10 mouse cellular contexts compared by ENCODE assay signal in the genomic region with DNA sequence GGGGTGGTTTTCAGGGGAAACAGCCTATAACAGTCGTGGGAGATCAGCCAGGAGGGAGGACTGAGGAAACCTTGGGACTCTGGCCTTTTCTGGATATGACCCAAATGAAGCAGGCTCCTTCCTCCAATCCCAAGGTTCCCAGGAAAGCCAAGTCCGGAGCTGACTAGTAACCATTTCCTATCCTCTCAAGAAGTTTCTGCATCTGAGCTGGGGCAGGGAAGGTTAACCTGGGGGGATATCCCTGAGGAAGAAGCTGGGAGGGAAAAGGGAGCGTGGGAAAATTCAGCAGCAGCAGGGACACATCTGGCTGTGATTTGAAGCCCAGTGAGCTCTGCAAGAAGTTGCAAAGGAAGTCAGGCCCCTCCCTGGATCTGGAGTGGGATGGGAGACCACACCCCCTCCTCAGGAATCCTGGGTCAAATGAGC. TPM values are rescaled to one million over a fixed set of nuclear protein-coding genes. Genes with fewer than 3 reads are reported as not detected.
DNase-seq lines count a peak whose midpoint lies in the region; ATAC-seq and TF ChIP-seq lines count a peak whose summit lies in the region.
"Had no signal": no experiment of that assay in that cellular context is flagged by ENCODE, and none has a peak within 500 bp of the region (broad histone marks: within the 10 kb centered on the region; RNA-seq: fewer than 3 reads in every experiment).

No protein-coding gene starts in this region.

- DNase-seq in adrenal gland, adult (ENCODE audit: inconsistent age in 2 of 2, low spot score in 1 of 2) = peak; percentile 37 to 77
- DNase-seq in adrenal gland, adult 8-10 months = no peak
- DNase-seq in left cerebral cortex, adult 2 months (ENCODE audit: extremely low spot score in 1 of 2, low spot score in 2 of 2) = no peak
- DNase-seq in left cerebral cortex, adult 8-10 months (ENCODE audit: low spot score in 2 of 2) = no peak
- DNase-seq in layer of hippocampus, adult 9-11 months = no peak
- DNase-seq: cerebellum, postnatal 14 days; thymus, postnatal 4 days had no signal

- peaks cover 32% of the 10 kb centered on the region for H3K4me1 ChIP-seq in embryonic fibroblast, embryonic 13.5 days (ENCODE audit: control insufficient read depth, insufficient read depth, low read length)
- H3K4me1 ChIP-seq in kidney, embryonic 16.5 days (ENCODE audit: insufficient read depth, low read length) = peaks cover 48% of the 10 kb centered on the region

- no peak for ATAC-seq in kidney, embryonic 16.5 days (ENCODE audit: low FRiP score, low TSS enrichment)
- ATAC-seq in cerebellum, adult (ENCODE audit: insufficient number of reproducible peaks, low FRiP score, low TSS enrichment) = no peak

- peaks cover 24% of the 10 kb centered on the region for H3K36me3 ChIP-seq in kidney, embryonic 16.5 days (ENCODE audit: insufficient read depth, low read length)

- H3K4me2 ChIP-seq in kidney, embryonic 16.5 days (replicated peaks; ENCODE audit: low read depth, low read length) = 0 out of 2 replicates have a peak overlapping the region, but pooled peaks have one; percentile 10

- no peak overlapping the region for H3K4me3 ChIP-seq in left cerebral cortex, adult 2 months
- no peak overlapping the region for H3K4me3 ChIP-seq in embryonic fibroblast, embryonic 13.5 days (ENCODE audit: insufficient read depth, low read length)
- H3K4me3 ChIP-seq in kidney, embryonic 16.5 days (ENCODE audit: low read length) = no peak overlapping the region

- WGBS in kidney, embryonic 16.5 days = 60% methylated on average over 3 of the region's 3 CpGs

- TF ChIP-seq CTCF in left cerebral cortex, adult 2 months (IDR thresholded peaks at IDR 0.05) = no peak
- TF ChIP-seq CTCF in embryonic fibroblast, embryonic 13.5 days (IDR thresholded peaks at IDR 0.05; ENCODE audit: borderline replicate concordance, insufficient read depth, low read length) = no peak

- no peaks in the 10 kb centered on the region for H3K9me3 ChIP-seq in kidney, embryonic 16.5 days (ENCODE audit: low read length)

- no peaks in the 10 kb centered on the region for H3K27me3 ChIP-seq in kidney, embryonic 16.5 days (ENCODE audit: insufficient read depth, low read length)

- no peak overlapping the region for H3K9ac ChIP-seq in kidney, embryonic 16.5 days (replicated peaks; ENCODE audit: low read length)

- peak overlapping the region; percentile 7 for H3K27ac ChIP-seq in left cerebral cortex, adult 2 months
- H3K27ac ChIP-seq in embryonic fibroblast, embryonic 13.5 days (ENCODE audit: insufficient read depth, low read length) = peak overlapping the region; percentile 83
- H3K27ac ChIP-seq in kidney, embryonic 16.5 days (ENCODE audit: low read length) = peak overlapping the region; percentile 76

- intact Hi-C loops in left cerebral cortex, adult 2 months (cut with DNase I) = no loop called here

- no peak for TF ChIP-seq POLR2A in embryonic fibroblast, embryonic 13.5 days (IDR thresholded peaks at IDR 0.05; ENCODE audit: low read depth, low read length)

RNA-seq across cellular contexts. Expression of a gene that starts 1.9 kb away (rescaled TPM):
- total RNA-seq in adrenal gland, adult 8-10 months (2022) = 10 to 100 TPM in 3 of 4 experiments, 1 to 10 TPM in 1; 9.5 to 23.2 (median 15.7) TPM
- 1 to 10 TPM; 6.5 to 7.4 TPM for total RNA-seq in left cerebral cortex, adult 2 months (2021)
- total RNA-seq in left cerebral cortex, adult 8-10 months (2022) = 10 to 100 TPM in 2 of 4 experiments, 1 to 10 TPM in 2; 5.0 to 12.3 (median 8.9) TPM
- polyA plus RNA-seq in embryonic fibroblast, embryonic 13.5 days (2011; ENCODE audit: insufficient read length, low read depth, missing spikeins) = 5.5 and 7.7 TPM in 2 replicates
- 17.7 and 20.5 TPM in 2 replicates for polyA plus RNA-seq in kidney, embryonic 16.5 days (2015; fragmentation: Nextera tagmentation; extraction: Ambion mirVana)

RNA-seq across cellular contexts. Expression of a gene that starts 3.1 kb away (rescaled TPM):
- total RNA-seq in adrenal gland, adult 8-10 months (2022) = 100 to 1,000 TPM; 137 to 192 (median 168) TPM
- total RNA-seq in left cerebral cortex, adult 2 months (2021) = 10 to 100 TPM; 78.8 to 80.8 TPM
- total RNA-seq in left cerebral cortex, adult 8-10 months (2022) = 100 to 1,000 TPM in 1 of 4 experiments, 10 to 100 TPM in 3; 83.3 to 106 (median 89.5) TPM
- polyA plus RNA-seq in embryonic fibroblast, embryonic 13.5 days (2011; ENCODE audit: insufficient read length, low read depth, missing spikeins) = 80.5 and 91.4 TPM in 2 replicates
- polyA plus RNA-seq in kidney, embryonic 16.5 days (2015; fragmentation: Nextera tagmentation; extraction: Ambion mirVana) = 227 and 234 TPM in 2 replicates

RNA-seq across cellular contexts. Expression of a gene that starts 12.9 kb away (rescaled TPM):
- total RNA-seq in adrenal gland, adult 8-10 months (2022) = 10 to 100 TPM in 2 of 4 experiments, 1 to 10 TPM in 2; 9.6 to 27.4 (median 11.8) TPM
- 10 to 100 TPM; 13.2 to 16.3 TPM for total RNA-seq in left cerebral cortex, adult 2 months (2021)
- total RNA-seq in left cerebral cortex, adult 8-10 months (2022) = 10 to 100 TPM; 12.6 to 15.5 (median 13.9) TPM
- 16.9 and 22.1 TPM in 2 replicates for polyA plus RNA-seq in embryonic fibroblast, embryonic 13.5 days (2011; ENCODE audit: insufficient read length, low read depth, missing spikeins)
- polyA plus RNA-seq in kidney, embryonic 16.5 days (2015; fragmentation: Nextera tagmentation; extraction: Ambion mirVana) = 3.9 and 4.0 TPM in 2 replicates

RNA-seq across cellular contexts. Expression of a gene that starts 20.0 kb away (rescaled TPM):
- total RNA-seq in adrenal gland, adult 8-10 months (2022) = 100 to 1,000 TPM; 313 to 472 (median 396) TPM
- total RNA-seq in left cerebral cortex, adult 2 months (2021) = 10 to 100 TPM; 63.7 to 73.3 TPM
- 100 to 1,000 TPM in 2 of 4 experiments, 10 to 100 TPM in 2; 67.2 to 139 (median 94.1) TPM for total RNA-seq in left cerebral cortex, adult 8-10 months (2022)
- polyA plus RNA-seq in embryonic fibroblast, embryonic 13.5 days (2011; ENCODE audit: insufficient read length, low read depth, missing spikeins) = 686 and 779 TPM in 2 replicates
- 775 and 850 TPM in 2 replicates for polyA plus RNA-seq in kidney, embryonic 16.5 days (2015; fragmentation: Nextera tagmentation; extraction: Ambion mirVana)

RNA-seq across cellular contexts. Expression of a gene that starts 29.2 kb away (rescaled TPM):
- 1 to 10 TPM; 2.0 to 2.9 (median 2.3) TPM for total RNA-seq in adrenal gland, adult 8-10 months (2022)
- 10 to 100 TPM; 13.1 to 15.3 TPM for total RNA-seq in left cerebral cortex, adult 2 months (2021)
- 10 to 100 TPM; 13.3 to 15.2 (median 13.9) TPM for total RNA-seq in left cerebral cortex, adult 8-10 months (2022)
- polyA plus RNA-seq in embryonic fibroblast, embryonic 13.5 days (2011; ENCODE audit: insufficient read length, low read depth, missing spikeins) = 16.3 and 19.4 TPM in 2 replicates
- 6.8 and 7.8 TPM in 2 replicates for polyA plus RNA-seq in kidney, embryonic 16.5 days (2015; fragmentation: Nextera tagmentation; extraction: Ambion mirVana)

Comparison
In these comparisons a context has a peak if more than half of its experiments do, and no peak if none do; other contexts are left out.
1. DNase-seq: peak in adrenal gland, adult (2 of 2); none in adrenal gland, adult 8-10 months (single experiment), left cerebral cortex, adult 2 months (0 of 2), left cerebral cortex, adult 8-10 months (0 of 2) and layer of hippocampus, adult 9-11 months (single experiment).
2. H3K27ac ChIP-seq: peak in every context shown above with its lines; median percentile 83 in embryonic fibroblast, embryonic 13.5 days; 76 in kidney, embryonic 16.5 days; 7 in left cerebral cortex, adult 2 months.